Comparison of ENCODE assay signal across 26 mouse cellular contexts in genomic region chr9:45893681-45894080, GRCm38 (mm10). TPM values are rescaled to one million over a fixed set of nuclear protein-coding genes. Genes with fewer than 3 reads are reported as not detected.
DNase-seq lines count a peak whose midpoint lies in the region; ATAC-seq and TF ChIP-seq lines count a peak whose summit lies in the region.
"Had no signal": no experiment of that assay in that cellular context is flagged by ENCODE, and none has a peak within 500 bp of the region (broad histone marks: within the 10 kb centered on the region; RNA-seq: fewer than 3 reads in every experiment).

No protein-coding gene starts in this region.

- TF ChIP-seq CTCF in MEL (IDR thresholded peaks at IDR 0.05 in 2 of 3, conservative IDR thresholded peaks at IDR 0.05 in 1 of 3; ENCODE audit: control insufficient read depth in 1 of 3, insufficient read depth in 1 of 3, low read depth in 2 of 3, low read length in 3 of 3, poor library complexity in 1 of 3, severe bottlenecking in 1 of 3): no peak

- no peak overlapping the region for H3K4me2 ChIP-seq in liver, embryonic 12.5 days
- no peak overlapping the region for H3K4me2 ChIP-seq in intestine, embryonic 16.5 days (ENCODE audit: low read depth, low read length)
- H3K4me2 ChIP-seq: embryonic facial prominence, embryonic 12.5 days; forebrain, embryonic 13.5 days; forebrain, embryonic 15.5 days had no signal

- H3K79me2 ChIP-seq in MEL (ENCODE audit: control insufficient read depth, insufficient read depth, low read length, poor library complexity): no peaks in the 10 kb centered on the region

- TF ChIP-seq EP300 in MEL (IDR thresholded peaks at IDR 0.05; ENCODE audit: low read depth in 1 of 2, low read length in 2 of 2): no peak

- no peaks in the 10 kb centered on the region for H3K9me3 ChIP-seq in MEL (replicated peaks; ENCODE audit: insufficient read depth, low read length)
- H3K9me3 ChIP-seq in liver, embryonic 12.5 days (replicated peaks): no peaks in the 10 kb centered on the region
- H3K9me3 ChIP-seq in intestine, embryonic 16.5 days (ENCODE audit: control insufficient read depth, low read length): no peaks in the 10 kb centered on the region
- H3K9me3 ChIP-seq: embryonic facial prominence, embryonic 10.5 days; embryonic facial prominence, embryonic 12.5 days; forebrain, embryonic 13.5 days; forebrain, embryonic 15.5 days; G1E had no signal

- peak; percentile 67 for ATAC-seq in granulocyte monocyte progenitor cell, adult 5-6 weeks (replicated peaks; ENCODE audit: poor library complexity, severe bottlenecking)
- peak; percentile 54; the same call in 1 of the 2 replicates for ATAC-seq in megakaryocyte, adult 5-6 weeks (ENCODE audit: poor library complexity, severe bottlenecking)
- 0 out of 2 replicates have a peak, but pooled peaks have one; percentile 43 for ATAC-seq in monocyte, adult 5-6 weeks (replicated peaks; ENCODE audit: insufficient number of reproducible peaks, low FRiP score, low TSS enrichment, poor library complexity, severe bottlenecking)
- no peak for ATAC-seq in frontal cortex, adult (ENCODE audit: low TSS enrichment)
- ATAC-seq in liver, embryonic 12.5 days: no peak
- ATAC-seq in cerebellum, adult (ENCODE audit: insufficient number of reproducible peaks, low FRiP score, low TSS enrichment): no peak
- ATAC-seq in intestine, embryonic 16.5 days: no peak
- ATAC-seq: activated CD4-positive, CD25-positive, alpha-beta regulatory T cell, adult 4 months; CD4-positive, CD25-positive, alpha-beta regulatory T cell, adult 4 months; forebrain, embryonic 13.5 days; forebrain, embryonic 15.5 days; forebrain, postnatal 0 days had no signal

- no peak overlapping the region for H3K4me3 ChIP-seq in MEL (ENCODE audit: control insufficient read depth in 1 of 2, insufficient read depth in 1 of 2, low read depth in 2 of 2, low read length in 2 of 2)
- H3K4me3 ChIP-seq in liver, embryonic 12.5 days: no peak overlapping the region
- H3K4me3 ChIP-seq in intestine, embryonic 16.5 days (ENCODE audit: low read length): no peak overlapping the region
- H3K4me3 ChIP-seq: embryonic facial prominence, embryonic 10.5 days; embryonic facial prominence, embryonic 12.5 days; forebrain, embryonic 13.5 days; forebrain, embryonic 15.5 days had no signal

- TF ChIP-seq RAD21 in MEL (IDR thresholded peaks at IDR 0.05; ENCODE audit: low read depth, low read length): no peak

- H3K4me1 ChIP-seq in MEL (ENCODE audit: control insufficient read depth in 1 of 2, insufficient read depth in 2 of 2, low read length in 2 of 2): no peaks in the 10 kb centered on the region
- H3K4me1 ChIP-seq in liver, embryonic 12.5 days: no peaks in the 10 kb centered on the region
- H3K4me1 ChIP-seq in intestine, embryonic 16.5 days (ENCODE audit: control insufficient read depth, insufficient read depth, low read length): no peaks in the 10 kb centered on the region
- H3K4me1 ChIP-seq: embryonic facial prominence, embryonic 10.5 days; embryonic facial prominence, embryonic 12.5 days; forebrain, embryonic 13.5 days; forebrain, embryonic 15.5 days had no signal

- TF ChIP-seq POLR2A in MEL (IDR thresholded peaks at IDR 0.05; ENCODE audit: control insufficient read depth in 1 of 2, insufficient read depth in 1 of 2, low read depth in 1 of 2, low read length in 2 of 2, poor library complexity in 1 of 2): no peak

- no peaks in the 10 kb centered on the region for H3K27me3 ChIP-seq in MEL (ENCODE audit: control insufficient read depth in 1 of 2, insufficient read depth in 2 of 2, low read length in 2 of 2)
- no peaks in the 10 kb centered on the region for H3K27me3 ChIP-seq in liver, embryonic 12.5 days (replicated peaks)
- no peaks in the 10 kb centered on the region for H3K27me3 ChIP-seq in intestine, embryonic 16.5 days (replicated peaks; ENCODE audit: control insufficient read depth, insufficient read depth, low read length)
- H3K27me3 ChIP-seq: CH12.LX; embryonic facial prominence, embryonic 12.5 days; forebrain, embryonic 13.5 days; forebrain, embryonic 15.5 days had no signal

- peaks cover 0 to 9% of the 10 kb centered on the region in 2 experiments; a peak in 2 of 4 replicates for H3K36me3 ChIP-seq in MEL (ENCODE audit: control insufficient read depth in 1 of 2, insufficient read depth in 2 of 2, low read length in 2 of 2)
- peaks cover 95% of the 10 kb centered on the region for H3K36me3 ChIP-seq in liver, embryonic 12.5 days
- H3K36me3 ChIP-seq in intestine, embryonic 16.5 days (ENCODE audit: control insufficient read depth, insufficient read depth, low read length): peaks cover 24% of the 10 kb centered on the region

- peak; percentile 16 for DNase-seq in MEL (ENCODE audit: low read depth, low spot score)
- DNase-seq: adrenal gland, adult 8-10 months; adrenal gland, postnatal 14 days; adrenal gland, postnatal 36 days; B cell, adult 2 months; cerebellum, adult 11-12 months; cerebellum, adult 2 months; cerebellum, adult 9-10 months; cerebellum, postnatal 10 days; cerebellum, postnatal 25 days; forebrain, postnatal 0 days had no signal

- H3K27ac ChIP-seq in MEL (ENCODE audit: control insufficient read depth, low read depth, low read length): no peak overlapping the region; the same call in 1 of the 2 replicates
- no peak overlapping the region for H3K27ac ChIP-seq in liver, embryonic 12.5 days
- H3K27ac ChIP-seq in intestine, embryonic 16.5 days (ENCODE audit: low read length): no peak overlapping the region
- H3K27ac ChIP-seq: embryonic facial prominence, embryonic 10.5 days; embryonic facial prominence, embryonic 12.5 days; forebrain, embryonic 13.5 days; forebrain, embryonic 15.5 days had no signal

- no peak overlapping the region for H3K9ac ChIP-seq in MEL (ENCODE audit: control insufficient read depth, low read depth, low read length, poor library complexity, severe bottlenecking)
- no peak overlapping the region for H3K9ac ChIP-seq in liver, embryonic 12.5 days
- H3K9ac ChIP-seq in intestine, embryonic 16.5 days (ENCODE audit: low read depth, low read length): no peak overlapping the region
- H3K9ac ChIP-seq: embryonic facial prominence, embryonic 12.5 days; forebrain, embryonic 13.5 days; forebrain, embryonic 15.5 days; forebrain, postnatal 0 days had no signal

TF ChIP-seq in MEL, 35 proteins besides CTCF, POLR2A, EP300 and RAD21 (continues in another document):
- no peak for TF ChIP-seq MEF2A (IDR thresholded peaks at IDR 0.05; ENCODE audit: extremely low read depth, insufficient replicate concordance, low read depth, low read length, poor library complexity, severe bottlenecking)
- TF ChIP-seq SMC3 (IDR thresholded peaks at IDR 0.05; ENCODE audit: low read depth, low read length): no peak
- no peak for TF ChIP-seq ZNF384 (IDR thresholded peaks at IDR 0.05; ENCODE audit: low read depth, low read length)

RNA-seq across cellular contexts. Expression of gene Pcsk7, which starts 12.6 kb away (rescaled TPM):
- total RNA-seq in MEL (2012; rRNA removed): 11.5 and 12.7 TPM in 2 replicates
- polyA plus RNA-seq in MEL (2012; ENCODE audit: insufficient read depth in 1 of 2, insufficient read length in 2 of 2, low read depth in 1 of 2, low replicate concordance in 2 of 2, missing spikeins in 1 of 2): 10 to 100 TPM in 1 of 2 experiments, not detected in 1; 14.3 TPM
- 12.6 and 30.7 TPM in 2 replicates for total RNA-seq in granulocyte monocyte progenitor cell, adult 5-6 weeks (2014; fragmentation: Nextera tagmentation)
- total RNA-seq in granulocyte monocyte progenitor cell, adult 5-6 weeks (2017): 11.3 and 13.9 TPM in 2 replicates
- 12.1 and 15.4 TPM in 2 replicates for total RNA-seq in megakaryocyte, adult 5-6 weeks (2015)
- total RNA-seq in megakaryocyte, adult 5-6 weeks (2017): 22.5 and 34.8 TPM in 2 replicates
- total RNA-seq in monocyte, adult 5-6 weeks (2017): 23.5 to 44.2 TPM (median 36.3 TPM) in 3 replicates
- 9.8 and 10.6 TPM in 2 replicates for polyA plus RNA-seq in liver, embryonic 12.5 days (2016; fragmentation: Nextera tagmentation; extraction: Ambion mirVana)
- polyA plus RNA-seq in intestine, embryonic 16.5 days (2015; fragmentation: Nextera tagmentation; extraction: Ambion mirVana): 22.2 and 23.8 TPM in 2 replicates

RNA-seq across cellular contexts. Expression of gene Rnf214, which starts 13.0 kb away (rescaled TPM):
- 7.9 and 8.1 TPM in 2 replicates for total RNA-seq in MEL (2012; rRNA removed)
- 10 to 100 TPM in 1 of 2 experiments, not detected in 1; 17.0 TPM for polyA plus RNA-seq in MEL (2012; ENCODE audit: insufficient read depth in 1 of 2, insufficient read length in 2 of 2, low read depth in 1 of 2, low replicate concordance in 2 of 2, missing spikeins in 1 of 2)
- 26.8 and 31.6 TPM in 2 replicates for total RNA-seq in granulocyte monocyte progenitor cell, adult 5-6 weeks (2014; fragmentation: Nextera tagmentation)
- 16.6 and 22.4 TPM in 2 replicates for total RNA-seq in granulocyte monocyte progenitor cell, adult 5-6 weeks (2017)
- 19.6 and 23.3 TPM in 2 replicates for total RNA-seq in megakaryocyte, adult 5-6 weeks (2015)
- total RNA-seq in megakaryocyte, adult 5-6 weeks (2017): 32.5 and 34.0 TPM in 2 replicates
- 35.0 to 48.8 TPM (median 46.1 TPM) in 3 replicates for total RNA-seq in monocyte, adult 5-6 weeks (2017)
- polyA plus RNA-seq in liver, embryonic 12.5 days (2016; fragmentation: Nextera tagmentation; extraction: Ambion mirVana): 17.5 and 24.0 TPM in 2 replicates
- polyA plus RNA-seq in intestine, embryonic 16.5 days (2015; fragmentation: Nextera tagmentation; extraction: Ambion mirVana): 35.2 and 36.0 TPM in 2 replicates

RNA-seq across cellular contexts. Expression of gene Tagln, which starts 42.2 kb away (rescaled TPM):
- 0.20 and 0.42 TPM in 2 replicates for total RNA-seq in MEL (2012; rRNA removed)
- 1 to 10 TPM in 1 of 2 experiments, not detected in 1; 1.1 TPM for polyA plus RNA-seq in MEL (2012; ENCODE audit: insufficient read depth in 1 of 2, insufficient read length in 2 of 2, low read depth in 1 of 2, low replicate concordance in 2 of 2, missing spikeins in 1 of 2)
- total RNA-seq in granulocyte monocyte progenitor cell, adult 5-6 weeks (2014; fragmentation: Nextera tagmentation): not detected in 2 replicates
- not detected in 2 replicates for total RNA-seq in granulocyte monocyte progenitor cell, adult 5-6 weeks (2017)
- total RNA-seq in megakaryocyte, adult 5-6 weeks (2015): 0.13 and 0.32 TPM in 2 replicates
- 0.40 TPM in 1 of 2 replicates, not detected in the other for total RNA-seq in megakaryocyte, adult 5-6 weeks (2017)
- total RNA-seq in monocyte, adult 5-6 weeks (2017): 0.68 TPM in 1 of 3 replicates, not detected in the others
- 9.2 and 11.0 TPM in 2 replicates for polyA plus RNA-seq in liver, embryonic 12.5 days (2016; fragmentation: Nextera tagmentation; extraction: Ambion mirVana)
- polyA plus RNA-seq in intestine, embryonic 16.5 days (2015; fragmentation: Nextera tagmentation; extraction: Ambion mirVana): 390 and 404 TPM in 2 replicates

RNA-seq across cellular contexts. Expression of gene Bace1, which starts 55.3 kb away (rescaled TPM):
- total RNA-seq in MEL (2012; rRNA removed): 0.27 and 0.33 TPM in 2 replicates
- 1 to 10 TPM in 1 of 2 experiments, not detected in 1; 4.0 TPM for polyA plus RNA-seq in MEL (2012; ENCODE audit: insufficient read depth in 1 of 2, insufficient read length in 2 of 2, low read depth in 1 of 2, low replicate concordance in 2 of 2, missing spikeins in 1 of 2)
- 44.3 and 77.0 TPM in 2 replicates for total RNA-seq in granulocyte monocyte progenitor cell, adult 5-6 weeks (2014; fragmentation: Nextera tagmentation)
- total RNA-seq in granulocyte monocyte progenitor cell, adult 5-6 weeks (2017): 48.5 and 62.9 TPM in 2 replicates
- 2.9 and 3.5 TPM in 2 replicates for total RNA-seq in megakaryocyte, adult 5-6 weeks (2015)
- 4.1 and 7.2 TPM in 2 replicates for total RNA-seq in megakaryocyte, adult 5-6 weeks (2017)
- total RNA-seq in monocyte, adult 5-6 weeks (2017): 0.29 to 1.1 TPM (median 0.43 TPM) in 3 replicates
- 9.0 and 9.4 TPM in 2 replicates for polyA plus RNA-seq in liver, embryonic 12.5 days (2016; fragmentation: Nextera tagmentation; extraction: Ambion mirVana)
- 17.8 TPM in 2 replicates for polyA plus RNA-seq in intestine, embryonic 16.5 days (2015; fragmentation: Nextera tagmentation; extraction: Ambion mirVana)

Comparison
In these comparisons a context has a peak if more than half of its experiments do, and no peak if none do; other contexts are left out.
1. ATAC-seq: peak in granulocyte monocyte progenitor cell, adult 5-6 weeks (single experiment), megakaryocyte, adult 5-6 weeks (single experiment) and monocyte, adult 5-6 weeks (single experiment); none in frontal cortex, adult (single experiment), liver, embryonic 12.5 days (single experiment), cerebellum, adult (single experiment) and intestine, embryonic 16.5 days (single experiment).